34 mouse cellular contexts compared by ENCODE assay signal in the genomic region with DNA sequence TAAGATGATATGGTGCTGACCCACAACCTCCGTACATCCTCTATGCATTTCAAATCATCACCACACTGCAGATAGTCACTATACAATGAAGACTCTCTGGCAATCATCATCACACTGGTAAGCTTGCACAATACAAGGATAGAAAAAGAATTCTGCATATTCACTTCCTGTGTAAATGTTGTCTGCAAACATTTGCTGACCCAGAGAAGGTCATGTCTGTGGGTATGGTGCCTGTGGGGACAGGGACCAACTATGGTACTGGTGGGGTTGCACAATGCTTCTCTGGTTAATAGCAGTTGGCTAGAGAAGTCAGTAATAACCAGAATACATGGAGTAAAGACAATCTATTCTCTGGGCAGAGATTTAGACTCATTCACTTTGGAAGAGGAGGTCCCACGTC. TPM values are rescaled to one million over a fixed set of nuclear protein-coding genes. Genes with fewer than 3 reads are reported as not detected.
DNase-seq lines count a peak whose midpoint lies in the region; ATAC-seq and TF ChIP-seq lines count a peak whose summit lies in the region.
"Had no signal": no experiment of that assay in that cellular context is flagged by ENCODE, and none has a peak within 500 bp of the region (broad histone marks: within the 10 kb centered on the region; RNA-seq: fewer than 3 reads in every experiment).

No protein-coding gene starts in this region.

- TF ChIP-seq CTCF in liver, adult 2 months (IDR thresholded peaks at IDR 0.05; ENCODE audit: low read depth, low read length): no peak
- TF ChIP-seq CTCF in lung, postnatal 0 days (IDR thresholded peaks at IDR 0.05): no peak

- H3K27ac ChIP-seq in liver, adult 2 months (replicated peaks; ENCODE audit: insufficient read depth, low read depth, low read length): peak overlapping the region; percentile 89
- H3K27ac ChIP-seq in liver, embryonic 11.5 days (ENCODE audit: low read depth, low read length): no peak overlapping the region
- H3K27ac ChIP-seq in lung, postnatal 0 days (ENCODE audit: low read length): 0 out of 2 replicates have a peak overlapping the region, but pooled peaks have one; percentile 14
- 0 out of 2 replicates have a peak overlapping the region, but pooled peaks have one; percentile 8 for H3K27ac ChIP-seq in macrophage
- H3K27ac ChIP-seq: embryonic facial prominence, embryonic 10.5 days; embryonic facial prominence, embryonic 13.5 days; forebrain, embryonic 12.5 days; forebrain, embryonic 15.5 days; heart, embryonic 10.5 days; heart, embryonic 13.5 days; hindbrain, embryonic 12.5 days; hindbrain, embryonic 15.5 days had no signal

- no peaks in the 10 kb centered on the region for H3K27me3 ChIP-seq in liver, adult 2 months (ENCODE audit: control insufficient read depth, insufficient read depth, low read length)
- no peaks in the 10 kb centered on the region for H3K27me3 ChIP-seq in liver, embryonic 11.5 days (replicated peaks; ENCODE audit: control insufficient read depth, insufficient read depth, low read length)
- H3K27me3 ChIP-seq in lung, postnatal 0 days (replicated peaks; ENCODE audit: insufficient read depth, low read length): no peaks in the 10 kb centered on the region
- H3K27me3 ChIP-seq: embryonic facial prominence, embryonic 13.5 days; forebrain, embryonic 12.5 days; forebrain, embryonic 15.5 days; heart, embryonic 13.5 days; hindbrain, embryonic 12.5 days; hindbrain, embryonic 15.5 days had no signal

- no peak overlapping the region for H3K9ac ChIP-seq in liver, adult 2 months (ENCODE audit: low read depth, low read length)
- H3K9ac ChIP-seq in liver, embryonic 11.5 days (ENCODE audit: low read depth, low read length): no peak overlapping the region
- H3K9ac ChIP-seq in lung, postnatal 0 days (replicated peaks; ENCODE audit: low read depth): no peak overlapping the region
- H3K9ac ChIP-seq: embryonic facial prominence, embryonic 13.5 days; forebrain, embryonic 12.5 days; forebrain, embryonic 15.5 days; heart, embryonic 13.5 days; hindbrain, embryonic 12.5 days; hindbrain, embryonic 15.5 days had no signal

- no peak for TF ChIP-seq EP300 in lung, postnatal 0 days (IDR thresholded peaks at IDR 0.05)

- no peak overlapping the region for H3K4me3 ChIP-seq in liver, adult 2 months (ENCODE audit: insufficient read depth, low read depth, low read length)
- no peak overlapping the region for H3K4me3 ChIP-seq in liver, embryonic 11.5 days (ENCODE audit: low read depth, low read length)
- no peak overlapping the region for H3K4me3 ChIP-seq in lung, postnatal 0 days (ENCODE audit: low read depth, low read length)
- no peak overlapping the region for H3K4me3 ChIP-seq in macrophage (ENCODE audit: inconsistent target)
- H3K4me3 ChIP-seq: embryonic facial prominence, embryonic 10.5 days; embryonic facial prominence, embryonic 13.5 days; erythroblast, embryonic 14.5 days; forebrain, embryonic 12.5 days; forebrain, embryonic 15.5 days; heart, adult 2 months; heart, embryonic 10.5 days; heart, embryonic 13.5 days; hindbrain, embryonic 12.5 days; hindbrain, embryonic 15.5 days had no signal

- ATAC-seq in liver, embryonic 11.5 days (replicated peaks; ENCODE audit: low FRiP score): no peak
- no peak for ATAC-seq in lung, postnatal 0 days
- ATAC-seq: activated CD4-positive, CD25-positive, alpha-beta regulatory T cell, adult 4 months; forebrain, embryonic 15.5 days had no signal

- WGBS in liver, adult 2 months: 42% methylated on average over 2 of the region's 2 CpGs
- WGBS in liver, embryonic 11.5 days: 73% methylated on average over 2 of the region's 2 CpGs
- 82% methylated on average over 2 of the region's 2 CpGs for WGBS in lung, postnatal 0 days
- 55% methylated on average over 2 of the region's 2 CpGs for WGBS in macrophage (ENCODE audit: missing documents)

- no peaks in the 10 kb centered on the region for H3K9me3 ChIP-seq in liver, embryonic 11.5 days (ENCODE audit: control insufficient read depth, low read length)
- H3K9me3 ChIP-seq in lung, postnatal 0 days (ENCODE audit: low read length): no peaks in the 10 kb centered on the region
- H3K9me3 ChIP-seq: embryonic facial prominence, embryonic 10.5 days; embryonic facial prominence, embryonic 13.5 days; forebrain, embryonic 12.5 days; forebrain, embryonic 15.5 days; heart, embryonic 10.5 days; heart, embryonic 13.5 days; hindbrain, embryonic 12.5 days; hindbrain, embryonic 15.5 days had no signal

- H3K79me2 ChIP-seq in liver, adult 2 months (ENCODE audit: control insufficient read depth, insufficient read depth, low read length): no peaks in the 10 kb centered on the region
- no peaks in the 10 kb centered on the region for H3K79me2 ChIP-seq in macrophage (ENCODE audit: inconsistent target)

- no peaks in the 10 kb centered on the region for H3K36me3 ChIP-seq in liver, adult 2 months (ENCODE audit: control insufficient read depth, insufficient read depth, low read length)
- H3K36me3 ChIP-seq in liver, embryonic 11.5 days (ENCODE audit: control insufficient read depth, insufficient read depth, low read length): no peaks in the 10 kb centered on the region
- no peaks in the 10 kb centered on the region for H3K36me3 ChIP-seq in lung, postnatal 0 days (ENCODE audit: insufficient read depth, low read length)
- no peaks in the 10 kb centered on the region for H3K36me3 ChIP-seq in macrophage (ENCODE audit: inconsistent target)
- H3K36me3 ChIP-seq: embryonic facial prominence, embryonic 10.5 days; embryonic facial prominence, embryonic 13.5 days; forebrain, embryonic 12.5 days; forebrain, embryonic 15.5 days; heart, embryonic 10.5 days; heart, embryonic 13.5 days; hindbrain, embryonic 12.5 days; hindbrain, embryonic 15.5 days had no signal

- TF ChIP-seq POLR2A in liver, adult 2 months (IDR thresholded peaks at IDR 0.05; ENCODE audit: extremely low read depth, insufficient read depth, low read length): no peak

- DNase-seq in liver, adult 2 months (ENCODE audit: extremely low read depth, low read depth, low spot score): peak; percentile 95
- DNase-seq in liver, embryonic 11.5 days (ENCODE audit: low spot score): no peak
- DNase-seq in lung, postnatal 0 days (ENCODE audit: low spot score): no peak
- DNase-seq in lung, postnatal 4 days: no peak
- DNase-seq in layer of hippocampus, postnatal 25 days (ENCODE audit: extremely low spot score in 1 of 2, low spot score in 1 of 2): no peak
- no peak for DNase-seq in retina, embryonic 14.5 days (ENCODE audit: low spot score)
- DNase-seq in cerebellum, postnatal 36 days: no peak
- DNase-seq: adrenal gland, adult 8-10 months; adrenal gland, postnatal 25 days; cerebellum, adult 11-12 months; cerebellum, adult 8-10 months; cerebellum, postnatal 14 days; embryo, embryonic 11 days; gastrocnemius, postnatal 25 days; heart, adult 2 months had no signal

- H3K4me1 ChIP-seq in liver, adult 2 months (ENCODE audit: control insufficient read depth, insufficient read depth, low read length): peaks cover 22% of the 10 kb centered on the region
- H3K4me1 ChIP-seq in liver, embryonic 11.5 days (replicated peaks; ENCODE audit: control insufficient read depth, insufficient read depth, low read length): no peaks in the 10 kb centered on the region
- no peaks in the 10 kb centered on the region; the same call in 1 of the 2 replicates for H3K4me1 ChIP-seq in lung, postnatal 0 days (ENCODE audit: insufficient read depth, low read depth, low read length)
- H3K4me1 ChIP-seq: embryonic facial prominence, embryonic 10.5 days; embryonic facial prominence, embryonic 13.5 days; forebrain, embryonic 12.5 days; forebrain, embryonic 15.5 days; heart, embryonic 13.5 days; hindbrain, embryonic 12.5 days; hindbrain, embryonic 15.5 days had no signal

- H3K4me2 ChIP-seq in liver, embryonic 11.5 days: no peak overlapping the region
- no peak overlapping the region for H3K4me2 ChIP-seq in lung, postnatal 0 days (replicated peaks; ENCODE audit: low read depth, low read length)
- H3K4me2 ChIP-seq: embryonic facial prominence, embryonic 13.5 days; forebrain, embryonic 12.5 days; forebrain, embryonic 15.5 days; heart, embryonic 13.5 days; hindbrain, embryonic 12.5 days; hindbrain, embryonic 15.5 days had no signal

RNA-seq across cellular contexts. Expression of a gene that starts 1.5 kb away (rescaled TPM):
- 0.20 and 3.6 TPM in 2 replicates for total RNA-seq in liver, adult 2 months (2014; rRNA removed)
- 0.56 and 1.8 TPM in 2 replicates for polyA plus RNA-seq in liver, adult 2 months (2012; rRNA removed)
- not detected in 2 replicates for polyA plus RNA-seq in liver, embryonic 11.5 days (2014; fragmentation: Nextera tagmentation; extraction: Ambion mirVana)
- 0.04 TPM in 1 of 2 replicates, not detected in the other for polyA plus RNA-seq in lung, postnatal 0 days (2015; fragmentation: Nextera tagmentation; extraction: Ambion mirVana)
- total RNA-seq in macrophage (2018; cell fraction: chromatin; rRNA removed): not detected
- under 1 TPM in 1 of 26 experiments, not detected in 25; under 0.01 TPM for total RNA-seq in macrophage (2018; cell fraction: cytosol; rRNA removed)
- total RNA-seq in macrophage (2018; cell fraction: nucleus; rRNA removed): not detected
- not detected in 3 replicates for polyA plus RNA-seq in macrophage (2018)
- not detected for total RNA-seq in layer of hippocampus, postnatal 25 days (2021)
- total RNA-seq: gastrocnemius, postnatal 25 days; heart, adult 2 months; heart, postnatal 25 days; hematopoietic stem cell, adult 5-6 weeks had no signal
- polyA plus RNA-seq: activated CD4-positive, CD25-positive, alpha-beta regulatory T cell, adult 4 months; brain, embryonic 14.5 days; cortical plate, adult 2 months; embryonic facial prominence, embryonic 10.5 days; embryonic facial prominence, embryonic 13.5 days; erythroblast, embryonic 14.5 days; forebrain, embryonic 12.5 days; forebrain, embryonic 15.5 days; heart, adult 2 months; heart, embryonic 10.5 days; heart, embryonic 16.5 days; hindbrain, embryonic 12.5 days; hindbrain, embryonic 15.5 days had no signal

RNA-seq across cellular contexts. Expression of a gene that starts 29.2 kb away (rescaled TPM):
- total RNA-seq in liver, adult 2 months (2014; rRNA removed): 0.18 and 0.34 TPM in 2 replicates
- 0.11 and 1.3 TPM in 2 replicates for polyA plus RNA-seq in liver, adult 2 months (2012; rRNA removed)
- polyA plus RNA-seq in liver, embryonic 11.5 days (2014; fragmentation: Nextera tagmentation; extraction: Ambion mirVana): not detected in 2 replicates
- 0.32 and 0.89 TPM in 2 replicates for polyA plus RNA-seq in lung, postnatal 0 days (2015; fragmentation: Nextera tagmentation; extraction: Ambion mirVana)
- not detected for total RNA-seq in macrophage (2018; cell fraction: chromatin; rRNA removed)
- not detected for total RNA-seq in macrophage (2018; cell fraction: cytosol; rRNA removed)
- total RNA-seq in macrophage (2018; cell fraction: nucleus; rRNA removed): not detected
- polyA plus RNA-seq in macrophage (2018): not detected in 3 replicates
- total RNA-seq in layer of hippocampus, postnatal 25 days (2021): under 1 TPM; 0.17 to 0.23 TPM
- total RNA-seq: adrenal gland, adult 8-10 months; adrenal gland, postnatal 25 days; gastrocnemius, adult 8-10 months; gastrocnemius, postnatal 25 days; heart, adult 2 months; hematopoietic stem cell, adult 5-6 weeks had no signal
- polyA plus RNA-seq: embryonic facial prominence, embryonic 10.5 days; erythroblast, embryonic 14.5 days; forebrain, embryonic 12.5 days; forebrain, embryonic 15.5 days; gonadal fat pad, adult 2 months had no signal

RNA-seq across cellular contexts. Expression of a gene that starts 53.0 kb away (rescaled TPM):
- 47.7 and 49.9 TPM in 2 replicates for total RNA-seq in liver, adult 2 months (2014; rRNA removed)
- 107 and 114 TPM in 2 replicates for polyA plus RNA-seq in liver, adult 2 months (2012; rRNA removed)
- polyA plus RNA-seq in liver, embryonic 11.5 days (2014; fragmentation: Nextera tagmentation; extraction: Ambion mirVana): 2.7 and 3.0 TPM in 2 replicates
- polyA plus RNA-seq in lung, postnatal 0 days (2015; fragmentation: Nextera tagmentation; extraction: Ambion mirVana): not detected in 2 replicates
- not detected for total RNA-seq in macrophage (2018; cell fraction: chromatin; rRNA removed)
- not detected for total RNA-seq in macrophage (2018; cell fraction: cytosol; rRNA removed)
- total RNA-seq in macrophage (2018; cell fraction: nucleus; rRNA removed): not detected
- polyA plus RNA-seq in macrophage (2018): not detected in 3 replicates
- not detected for total RNA-seq in layer of hippocampus, postnatal 25 days (2021)
- total RNA-seq: adrenal gland, adult 8-10 months; adrenal gland, postnatal 25 days; ES-E14; gastrocnemius, adult 8-10 months; gastrocnemius, postnatal 25 days; heart, adult 2 months; heart, postnatal 25 days; hematopoietic stem cell, adult 5-6 weeks had no signal
- polyA plus RNA-seq: activated CD4-positive, CD25-positive, alpha-beta regulatory T cell, adult 4 months; brain, embryonic 14.5 days; cortical plate, adult 2 months; embryonic facial prominence, embryonic 10.5 days; embryonic facial prominence, embryonic 13.5 days; erythroblast, embryonic 14.5 days; forebrain, embryonic 12.5 days; forebrain, embryonic 15.5 days; gonadal fat pad, adult 2 months; heart, adult 2 months; heart, embryonic 13.5 days; heart, embryonic 16.5 days; hindbrain, embryonic 12.5 days; hindbrain, embryonic 15.5 days had no signal

RNA-seq across cellular contexts. Expression of a gene that starts 58.2 kb away (rescaled TPM):
- total RNA-seq in liver, adult 2 months (2014; rRNA removed): not detected in 2 replicates
- 0.04 TPM in 1 of 2 replicates, not detected in the other for polyA plus RNA-seq in liver, adult 2 months (2012; rRNA removed)
- polyA plus RNA-seq in liver, embryonic 11.5 days (2014; fragmentation: Nextera tagmentation; extraction: Ambion mirVana): not detected in 2 replicates
- not detected in 2 replicates for polyA plus RNA-seq in lung, postnatal 0 days (2015; fragmentation: Nextera tagmentation; extraction: Ambion mirVana)
- total RNA-seq in macrophage (2018; cell fraction: chromatin; rRNA removed): not detected
- total RNA-seq in macrophage (2018; cell fraction: cytosol; rRNA removed): not detected
- total RNA-seq in macrophage (2018; cell fraction: nucleus; rRNA removed): not detected
- polyA plus RNA-seq in macrophage (2018): not detected in 3 replicates
- not detected for total RNA-seq in layer of hippocampus, postnatal 25 days (2021)
- total RNA-seq: adrenal gland, postnatal 25 days; ES-E14; gastrocnemius, adult 8-10 months; gastrocnemius, postnatal 25 days; heart, adult 2 months; heart, postnatal 25 days; hematopoietic stem cell, adult 5-6 weeks had no signal
- polyA plus RNA-seq: activated CD4-positive, CD25-positive, alpha-beta regulatory T cell, adult 4 months; brain, embryonic 14.5 days; cortical plate, adult 2 months; embryonic facial prominence, embryonic 10.5 days; embryonic facial prominence, embryonic 13.5 days; erythroblast, embryonic 14.5 days; forebrain, embryonic 12.5 days; forebrain, embryonic 15.5 days; heart, adult 2 months; heart, embryonic 13.5 days; heart, embryonic 16.5 days; hindbrain, embryonic 12.5 days; hindbrain, embryonic 15.5 days had no signal

Comparison
In these comparisons a context has a peak if more than half of its experiments do, and no peak if none do; other contexts are left out.
1. RNA of a gene that starts 53.0 kb away (polyA plus RNA-seq): 107 to 114 TPM in liver, adult 2 months; 2.7 to 3.0 TPM in liver, embryonic 11.5 days, not detected in lung, postnatal 0 days and not detected in macrophage; every median in the first group is over 10 times any median in the second.